Mouse (Mus musculus): Measurements from ENCODE around the gene Mthfd1l. TPM values are rescaled to one million over a fixed set of nuclear protein-coding genes. Genes with fewer than 3 reads are reported as not detected.

The Mthfd1l gene
- total and polyA plus RNA-seq, 3 experiments = 84.0 to 94.8 (median 90.3) TPM

GRCm38 (mm10) chr10:3995277-3995676 is 22.4 kb downstream of the Mthfd1l start:
- dilution Hi-C loops (cut with MboI; ENCODE audit: extremely low pct_ligation_motif_present, extremely low pct_unique_long_range_greater_than_20kb, low sequenced_read_pairs) = no loop called here
- no peak for DNase-seq (ENCODE audit: extremely low read depth)
- Histone ChIP-seq H3K4me3 (replicated peaks in 1 of 3; ENCODE audit: low read depth in 2 of 3, low read length in 2 of 3, poor library complexity in 1 of 3) (no peak overlapping the region), H3K9ac (ENCODE audit: insufficient read depth, low read depth) (no peak overlapping the region), H3K4me2 (ENCODE audit: insufficient read depth, low read depth, poor library complexity, severe bottlenecking) (no peak overlapping the region), H3K9me3 (replicated peaks; ENCODE audit: low read length) (no peaks in the 10 kb centered on the region), H3K4me1 (ENCODE audit: control insufficient read depth in 1 of 2, insufficient read depth in 2 of 2) (no peaks in the 10 kb centered on the region), H3K79me2 (replicated peaks; ENCODE audit: control insufficient read depth, extremely low read depth, insufficient read depth, poor library complexity, severe bottlenecking) (no peaks in the 10 kb centered on the region; the same call in 1 of the 2 replicates), H3K27ac (ENCODE audit: insufficient read depth, low read depth) (no peak overlapping the region), H3K36me3 (replicated peaks in 1 of 2; ENCODE audit: control insufficient read depth in 1 of 2, insufficient read depth in 1 of 2, low read length in 1 of 2) (peaks cover 69 to 94% of the 10 kb centered on the region in 2 experiments), H3K27me3 (replicated peaks) (no peaks in the 10 kb centered on the region)
- in situ Hi-C loops (cut with MboI; ENCODE audit: low pct_ligation_motif_present, low pct_unique_long_range_greater_than_20kb, low sequenced_read_pairs) = loop anchor here (10.0 kb wide), 1 partner anchor 340 kb away; no protein-coding TSS in a partner anchor
- TF ChIP-seq USF1 (IDR thresholded peaks at IDR 0.05; ENCODE audit: low read depth, low read length) (no peak), SIN3A (IDR thresholded peaks at IDR 0.05; ENCODE audit: low read length) (no peak), SMC3 (IDR thresholded peaks at IDR 0.05; ENCODE audit: low read depth, low read length) (no peak), TBP (conservative IDR thresholded peaks at IDR 0.05; ENCODE audit: low read depth, low read length) (no peak), ZMIZ1 (IDR thresholded peaks at IDR 0.05; ENCODE audit: low read depth, low read length) (no peak), MXI1 (IDR thresholded peaks at IDR 0.05; ENCODE audit: low read depth, low read length) (no peak), CTCF (conservative IDR thresholded peaks at IDR 0.05 in 1 of 2, IDR thresholded peaks at IDR 0.05 in 1 of 2; ENCODE audit: low read depth in 2 of 2, low read length in 2 of 2) (peak in 1 of 2 experiments; percentile 41; a peak in 2 of 4 replicates)

DNA sequence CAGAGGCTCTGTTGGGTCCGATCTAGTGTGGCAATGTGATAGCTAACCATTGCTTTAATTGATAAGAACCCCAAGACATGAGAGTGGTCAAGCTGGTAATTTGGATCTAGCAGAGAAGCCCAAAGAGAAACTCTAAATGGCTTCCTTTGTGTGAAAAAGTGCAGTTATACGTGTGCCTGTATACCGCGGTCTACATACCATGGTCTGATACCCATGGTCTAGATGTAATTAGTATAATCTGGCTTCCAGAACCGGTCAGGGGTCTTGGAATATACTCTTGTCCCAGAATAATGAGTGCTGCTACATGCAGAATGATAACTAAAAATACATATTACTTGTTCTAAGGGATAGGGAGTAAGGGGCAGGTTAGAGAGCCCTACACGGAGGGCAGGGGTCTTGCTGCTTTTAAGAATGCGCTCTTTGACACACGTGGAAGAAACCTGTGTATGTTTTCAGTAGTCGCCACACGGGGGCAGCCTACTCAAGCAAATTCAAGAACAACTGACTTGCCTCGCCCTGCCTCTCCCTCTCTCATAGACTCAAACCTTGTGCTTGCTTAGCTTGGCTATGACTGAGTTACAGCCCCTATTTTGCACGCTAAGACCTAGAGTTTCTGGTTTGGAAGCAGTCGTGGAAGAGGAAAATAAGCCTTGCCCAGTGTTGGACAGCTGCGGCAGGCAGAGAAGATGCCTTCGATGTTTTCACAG is 23.4 kb downstream of the Mthfd1l start:
- H3K4me3 ChIP-seq (replicated peaks in 1 of 3; ENCODE audit: low read depth in 2 of 3, low read length in 2 of 3, poor library complexity in 1 of 3) = no peak overlapping the region
- no peak overlapping the region for H3K27ac ChIP-seq (ENCODE audit: insufficient read depth, low read depth)
- in situ Hi-C loops (cut with MboI; ENCODE audit: low pct_ligation_motif_present, low pct_unique_long_range_greater_than_20kb, low sequenced_read_pairs) (loop anchor here (10.0 kb wide), 1 partner anchor 338 kb away; no protein-coding TSS in a partner anchor), dilution Hi-C loops (cut with MboI; ENCODE audit: extremely low pct_ligation_motif_present, extremely low pct_unique_long_range_greater_than_20kb, low sequenced_read_pairs) (no loop called here)
- no peaks in the 10 kb centered on the region for H3K79me2 ChIP-seq (replicated peaks; ENCODE audit: control insufficient read depth, extremely low read depth, insufficient read depth, poor library complexity, severe bottlenecking)
- H3K9me3 ChIP-seq (replicated peaks; ENCODE audit: low read length) = no peaks in the 10 kb centered on the region
- H3K4me2 ChIP-seq (ENCODE audit: insufficient read depth, low read depth, poor library complexity, severe bottlenecking) = no peak overlapping the region
- peak; percentile 66 for DNase-seq (ENCODE audit: extremely low read depth)
- TF ChIP-seq CHD1 (IDR thresholded peaks at IDR 0.05; ENCODE audit: low read depth, low read length) (no peak), MAX (IDR thresholded peaks at IDR 0.05; ENCODE audit: low read length) (0 out of 2 replicates have a peak, but pooled peaks have one; percentile 41), USF1 (IDR thresholded peaks at IDR 0.05; ENCODE audit: low read depth, low read length) (no peak), MYC (IDR thresholded peaks at IDR 0.05; ENCODE audit: low read depth, low read length) (peak; percentile 68; the same call in 1 of the 2 replicates), PAX5 (IDR thresholded peaks at IDR 0.05; ENCODE audit: low read length) (no peak), TCF12 (IDR thresholded peaks at IDR 0.05; ENCODE audit: low read depth, low read length) (no peak), ELF1 (IDR thresholded peaks at IDR 0.05; ENCODE audit: low read depth, low read length) (no peak), MEF2A (IDR thresholded peaks at IDR 0.05; ENCODE audit: borderline replicate concordance, low read depth, low read length) (no peak), CTCF (conservative IDR thresholded peaks at IDR 0.05 in 1 of 2, IDR thresholded peaks at IDR 0.05 in 1 of 2; ENCODE audit: low read depth in 2 of 2, low read length in 2 of 2) (peak; percentile 26 to 74; a peak in 3 of 4 replicates), SMC3 (IDR thresholded peaks at IDR 0.05; ENCODE audit: low read depth, low read length) (peak; percentile 52), NELFE (IDR thresholded peaks at IDR 0.05; ENCODE audit: low read depth, low read length) (0 out of 2 replicates have a peak, but pooled peaks have one; percentile 22), RAD21 (IDR thresholded peaks at IDR 0.05; ENCODE audit: low read depth, low read length) (peak; percentile 71)
- H3K4me1 ChIP-seq (ENCODE audit: control insufficient read depth in 1 of 2, insufficient read depth in 2 of 2) = peaks cover 0 to 2% of the 10 kb centered on the region in 2 experiments; a peak in 1 of 4 replicates
- no peak overlapping the region for H3K9ac ChIP-seq (ENCODE audit: insufficient read depth, low read depth)
- H3K27me3 ChIP-seq (replicated peaks) = no peaks in the 10 kb centered on the region
- H3K36me3 ChIP-seq (replicated peaks in 1 of 2; ENCODE audit: control insufficient read depth in 1 of 2, insufficient read depth in 1 of 2, low read length in 1 of 2) = peaks cover 68 to 96% of the 10 kb centered on the region in 2 experiments
